Mouse (Mus musculus): ENCODE results near the gene Tiam1.
"Not testable (repeated sequence)": the region's sequence is repeated elsewhere in the genome, so short reads cannot be mapped to it uniquely, and the experiment has no call there.

GRCm38 (mm10) chr16:90071125-90071524 is 72.4 kb downstream of the Tiam1 start:
- not testable (repeated sequence) for TF ChIP-seq CTCF (IDR thresholded peaks at IDR 0.05; ENCODE audit: low read depth, low read length); POLR2A (IDR thresholded peaks at IDR 0.05; ENCODE audit: extremely low read depth, insufficient read depth, low read length)
